Mouse (Mus musculus) frontal cortex, adult (tissue): ENCODE data around the gene Grpr.

Experiments used
- ATAC-seq: cut with Nextera tagmentation; 2 replicates; pipeline ENCODE4 v1.9.2; 2017; ENCODE audit warnings: mild to moderate bottlenecking, moderate library complexity, mixed read lengths; ENCODE audit not compliant: low TSS enrichment

The Grpr gene

GRCm38 (mm10) chrX:163549666-163550065 is at the start of gene Grpr:
Gene Grpr (minus strand): TSS chrX:163549677.
- ATAC-seq = peak; percentile 99

DNA sequence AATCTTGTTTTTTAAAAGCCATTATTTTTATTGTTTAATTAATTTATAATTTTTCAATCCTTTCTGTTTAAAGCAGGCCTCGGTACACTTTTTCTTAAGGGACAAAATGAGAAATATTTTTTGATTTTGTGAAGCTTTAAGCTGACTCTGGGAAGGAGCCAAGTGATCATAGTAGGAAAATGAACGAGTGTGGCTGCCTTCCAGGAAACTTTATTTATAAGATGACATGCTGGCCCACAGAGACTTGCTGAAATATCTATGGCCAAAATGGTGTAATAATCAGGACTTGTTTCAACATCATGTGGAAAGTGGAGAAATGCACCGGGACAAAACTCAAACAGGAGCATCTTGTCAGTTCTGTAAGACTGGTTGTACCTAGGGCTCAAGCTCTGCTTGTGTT is 11.0 kb upstream of the Grpr start:
- no peak for ATAC-seq

DNA sequence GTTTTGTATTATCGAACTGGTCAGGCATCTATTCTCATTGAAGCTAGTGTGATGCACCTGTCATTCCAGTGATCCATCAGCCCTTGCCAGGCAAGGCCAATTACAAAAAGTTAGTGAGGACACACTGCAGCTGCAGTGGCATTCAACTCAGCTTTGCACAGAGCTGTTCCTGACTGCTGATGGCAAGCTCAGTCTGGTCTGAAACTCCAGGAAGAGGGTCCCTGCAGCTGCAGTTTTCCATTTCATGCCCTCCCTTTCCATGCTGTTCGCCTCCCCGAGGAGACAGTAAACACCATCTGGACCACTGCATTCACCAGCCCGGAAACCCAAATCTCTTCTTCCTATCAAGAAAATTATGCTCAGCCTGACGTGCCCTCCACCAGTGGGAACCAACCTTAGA is 2.4 kb downstream of the Grpr start:
- ATAC-seq = no peak

DNA sequence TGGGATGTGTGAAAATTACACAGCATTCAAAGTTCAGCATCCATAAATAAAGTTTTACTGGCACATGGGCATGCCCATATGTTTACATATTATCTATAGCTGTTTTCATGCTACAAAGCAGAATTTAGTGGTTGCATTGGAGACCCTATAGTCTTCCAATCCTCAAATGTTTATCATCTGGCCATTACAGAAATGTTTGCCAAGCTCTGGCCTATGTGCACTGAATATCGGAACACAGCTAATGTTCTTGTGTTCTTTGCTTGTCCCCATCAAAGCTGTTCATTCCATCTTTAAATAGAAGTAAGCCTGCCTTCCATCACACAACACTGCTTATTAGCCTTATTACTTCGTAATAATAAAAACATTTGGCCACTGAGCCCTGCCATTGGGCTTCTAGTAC is 16.6 kb downstream of the Grpr start:
- no peak for ATAC-seq

DNA sequence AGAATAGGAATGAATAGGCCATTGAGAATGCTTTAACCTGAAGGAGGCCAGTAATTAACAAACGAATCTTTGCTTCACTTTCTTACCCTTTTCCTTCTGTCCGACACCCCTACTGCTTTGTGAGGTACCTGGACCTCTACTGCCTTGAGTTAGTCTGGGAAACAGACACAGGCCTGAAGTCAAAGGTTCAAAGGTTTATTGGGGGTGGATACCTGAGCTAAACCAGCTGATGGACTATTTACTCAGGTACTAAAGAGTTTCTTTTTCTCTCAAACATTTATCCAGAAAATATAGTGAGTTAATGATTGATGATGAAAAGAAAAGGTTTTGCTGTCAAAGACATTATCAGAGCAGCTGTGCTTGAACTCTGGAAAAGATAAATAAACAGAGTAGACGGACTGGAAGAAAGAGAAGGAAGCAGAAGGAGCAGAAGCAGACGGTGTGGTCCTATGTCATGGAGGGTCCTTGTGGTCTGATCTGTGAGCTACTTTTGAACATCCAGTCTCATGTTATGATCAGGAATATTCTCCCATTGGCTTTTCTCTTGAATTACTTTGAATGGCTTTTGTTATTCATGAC is 30.4 kb downstream of the Grpr start:
- no peak for ATAC-seq

DNA sequence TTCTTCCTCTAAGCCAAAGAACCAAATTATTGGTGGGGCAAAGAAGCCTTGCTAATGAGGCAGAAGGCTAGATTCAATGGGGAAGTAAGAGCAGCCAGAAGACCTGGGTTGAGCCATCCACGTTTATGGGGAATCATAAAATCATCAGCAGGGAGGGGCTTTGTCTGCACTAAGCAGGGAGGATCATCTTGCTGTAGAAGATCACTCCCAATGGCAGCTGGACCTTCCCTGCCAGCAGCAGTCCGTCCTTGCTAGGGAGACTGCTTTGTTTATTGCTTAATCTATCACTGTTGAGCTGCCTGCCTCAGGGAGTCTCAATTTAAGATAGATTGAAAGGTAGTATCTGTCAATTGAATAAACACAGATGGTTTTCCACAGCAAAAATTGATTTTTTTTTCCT is 37.7 kb downstream of the Grpr start:
- ATAC-seq = no peak

- ATAC-seq = no peak
Measured at GRCm38 (mm10) chrX:163502088-163502487, 47.4 kb downstream of the Grpr start.
